Mouse (Mus musculus) MEL (cell line): ENCODE data around the gene A1cf. TPM values are rescaled to one million over a fixed set of nuclear protein-coding genes. Genes with fewer than 3 reads are reported as not detected.

Experiments used
- DNase-seq: peaks from one replicate; pipeline ENCODE4 v3.0.0; 2011; ENCODE audit warnings: low read depth, low spot score
- H3K27ac ChIP-seq: 2 replicates; pipeline ENCODE4 v1.5.1; 2012; ENCODE audit warnings: low read depth, mild to moderate bottlenecking, control low read depth, low read length, moderate library complexity; ENCODE audit not compliant: control insufficient read depth
- H3K27me3 ChIP-seq, 2 experiments: fragments of 150-350 bp in 1 of 2; sonication (generic) in 1 of 2; 2 replicates each; pipeline ENCODE4 v1.6.1; 2012; ENCODE audit warnings: low read length in 2 of 2, mild to moderate bottlenecking in 2 of 2, improper control_type of control experiment in 1 of 2, moderate library complexity in 1 of 2; ENCODE audit not compliant: insufficient read depth in 2 of 2, control insufficient read depth in 1 of 2
- H3K36me3 ChIP-seq, 2 experiments: 2 replicates each; pipeline ENCODE4 v1.6.1; 2012 to 2014; ENCODE audit warnings: low read length in 2 of 2, improper control_type of control experiment in 1 of 2, inconsistent platforms in 1 of 2, mild to moderate bottlenecking in 1 of 2; ENCODE audit not compliant: insufficient read depth in 2 of 2, control insufficient read depth in 1 of 2
- H3K4me1 ChIP-seq, 2 experiments: fragments of 150-350 bp in 1 of 2; sonication (generic) in 1 of 2; 2 replicates each; pipeline ENCODE4 v1.6.1; 2012; ENCODE audit warnings: low read length in 2 of 2, improper control_type of control experiment in 1 of 2, mild to moderate bottlenecking in 1 of 2; ENCODE audit not compliant: insufficient read depth in 2 of 2, control insufficient read depth in 1 of 2
- H3K4me3 ChIP-seq, 2 experiments: fragments of 150-350 bp in 1 of 2; sonication (generic) in 1 of 2; 2 replicates each; pipeline ENCODE4 v1.5.1; 2012; ENCODE audit warnings: low read depth in 2 of 2, low read length in 2 of 2, mild to moderate bottlenecking in 2 of 2, moderate library complexity in 2 of 2, control low read depth in 1 of 2, improper control_type of control experiment in 1 of 2; ENCODE audit not compliant: control insufficient read depth in 1 of 2, insufficient read depth in 1 of 2
- H3K79me2 ChIP-seq: 2 replicates; pipeline ENCODE4 v1.6.1; 2012; ENCODE audit warnings: mild to moderate bottlenecking, low read length, moderate library complexity; ENCODE audit not compliant: control insufficient read depth, poor library complexity, insufficient read depth
- H3K9ac ChIP-seq: 2 replicates; pipeline ENCODE4 v1.6.1; 2012; ENCODE audit warnings: low read depth, mild to moderate bottlenecking, control low read depth, low read length, moderate library complexity; ENCODE audit not compliant: control insufficient read depth, poor library complexity, severe bottlenecking
- H3K9me3 ChIP-seq: fragments of 150-350 bp; sonication (generic); replicated peaks from 2 replicates; pipeline ENCODE4 v1.6.1; 2012; ENCODE audit warnings: mild to moderate bottlenecking, low read length, improper control_type of control experiment, moderate library complexity; ENCODE audit not compliant: insufficient read depth
- BHLHE40 ChIP-seq: IDR thresholded peaks from 2 replicates; pipeline ENCODE4 v1.6.1; 2012; ENCODE audit warnings: low read depth, mild to moderate bottlenecking, inconsistent platforms, low read length, improper control_type of control experiment, borderline replicate concordance
- CHD2 ChIP-seq: IDR thresholded peaks from 2 replicates; pipeline ENCODE4 v1.6.1; 2011; ENCODE audit warnings: low read length, improper control_type of control experiment
- ELF1 ChIP-seq: IDR thresholded peaks from 2 replicates; pipeline ENCODE4 v1.6.1; 2014; ENCODE audit warnings: low read depth, mild to moderate bottlenecking, inconsistent platforms, low read length, improper control_type of control experiment, moderate library complexity
- ETS1 ChIP-seq: IDR thresholded peaks from 2 replicates; pipeline ENCODE4 v1.6.1; 2012; ENCODE audit warnings: low read depth, mild to moderate bottlenecking, inconsistent platforms, low read length, improper control_type of control experiment, moderate library complexity
- KAT2A ChIP-seq: conservative IDR thresholded peaks from 2 replicates; pipeline ENCODE4 v1.6.1; 2012; ENCODE audit warnings: low read depth, low read length, improper control_type of control experiment, inconsistent platforms
- MAFK ChIP-seq: IDR thresholded peaks from 2 replicates; pipeline ENCODE4 v1.6.1; 2011; ENCODE audit warnings: low read depth, mild to moderate bottlenecking, low read length, improper control_type of control experiment, borderline replicate concordance
- MAX ChIP-seq: IDR thresholded peaks from 2 replicates; pipeline ENCODE4 v1.6.1; 2011; ENCODE audit warnings: low read length, improper control_type of control experiment
- MEF2A ChIP-seq: IDR thresholded peaks from 2 replicates; pipeline ENCODE4 v1.6.1; 2014; ENCODE audit warnings: low read depth, mild to moderate bottlenecking, inconsistent platforms, low read length, improper control_type of control experiment; ENCODE audit not compliant: poor library complexity, insufficient replicate concordance, severe bottlenecking; ENCODE audit errors: extremely low read depth
- NELFE ChIP-seq: IDR thresholded peaks from 2 replicates; pipeline ENCODE4 v1.6.1; 2011; ENCODE audit warnings: low read depth, low read length, improper control_type of control experiment
- NRF1 ChIP-seq: IDR thresholded peaks from 2 replicates; pipeline ENCODE4 v1.6.1; 2014; ENCODE audit warnings: low read depth, mild to moderate bottlenecking, inconsistent platforms, low read length, improper control_type of control experiment, moderate library complexity; ENCODE audit not compliant: poor library complexity, insufficient read depth, severe bottlenecking
- POLR2A ChIP-seq, 2 experiments: IDR thresholded peaks; 2 replicates each; pipeline ENCODE4 v1.6.1; 2011 to 2012; ENCODE audit warnings: low read length in 2 of 2, mild to moderate bottlenecking in 2 of 2, control low read depth in 1 of 2, improper control_type of control experiment in 1 of 2, low read depth in 1 of 2, moderate library complexity in 1 of 2; ENCODE audit not compliant: control insufficient read depth in 1 of 2, insufficient read depth in 1 of 2, poor library complexity in 1 of 2
- RAD21 ChIP-seq: IDR thresholded peaks from 2 replicates; pipeline ENCODE4 v1.6.1; 2011; ENCODE audit warnings: mild to moderate bottlenecking, low read depth, low read length, improper control_type of control experiment
- USF1 ChIP-seq: IDR thresholded peaks from 2 replicates; pipeline ENCODE4 v1.6.1; 2014; ENCODE audit warnings: low read depth, mild to moderate bottlenecking, inconsistent platforms, low read length, improper control_type of control experiment, moderate library complexity
- USF2 ChIP-seq, 2 experiments: IDR thresholded peaks; 2 replicates each; pipeline ENCODE4 v1.6.1; 2011 to 2012; ENCODE audit warnings: improper control_type of control experiment in 2 of 2, low read length in 2 of 2, borderline replicate concordance in 1 of 2, inconsistent platforms in 1 of 2, low read depth in 1 of 2, mild to moderate bottlenecking in 1 of 2; ENCODE audit not compliant: insufficient read depth in 1 of 2
- ZNF384 ChIP-seq: IDR thresholded peaks from 2 replicates; pipeline ENCODE4 v1.6.1; 2012; ENCODE audit warnings: low read depth, mild to moderate bottlenecking, inconsistent platforms, low read length, improper control_type of control experiment
- polyA plus RNA-seq, 2 experiments: library from polyadenylated mRNA; stranded (reverse) in 1 of 2; unstranded in 1 of 2; fragments of >175 nt in 1 of 2; fragments of >200 nt in 1 of 2; gene quantifications; 2 replicates each; pipeline versions ENCODE4 v1.2.1 to v1.2.4; 2012; ENCODE audit warnings: low replicate concordance in 2 of 2, low read depth in 1 of 2; ENCODE audit not compliant: insufficient read length in 2 of 2, insufficient read depth in 1 of 2, missing spikeins in 1 of 2
- total RNA-seq: library from RNA; depleted of rRNA; stranded (reverse); fragments of 300-350 nt; gene quantifications from 2 replicates; pipeline ENCODE4 v1.2.3, GENCODE M21; 2012

A1cf gene
- total and polyA plus RNA-seq, 3 experiments, result not detected

DNA sequence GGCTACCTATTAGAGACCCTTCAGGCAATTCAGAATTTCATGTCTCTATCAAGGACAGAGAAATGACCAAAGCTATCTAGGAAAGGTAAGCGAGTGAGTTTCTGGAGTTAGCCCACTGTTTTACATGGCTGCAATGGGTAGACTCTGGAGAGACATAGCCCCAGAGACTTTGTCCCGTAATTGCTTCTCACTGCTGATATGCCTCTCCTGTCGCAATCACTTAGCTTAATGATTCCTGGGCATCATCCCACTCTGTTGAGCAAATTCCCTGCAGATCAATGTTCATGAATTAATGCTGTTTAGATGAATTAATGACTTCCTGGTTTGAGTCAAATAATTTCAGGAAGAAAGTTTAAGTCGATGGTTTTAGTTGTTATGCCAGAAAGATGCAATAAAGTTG lies 86.1 kb downstream of the A1cf start:
- H3K27ac ChIP-seq, result no peak overlapping the region
- H3K4me1 ChIP-seq, result no peaks in the 10 kb centered on the region
- no peaks in the 10 kb centered on the region for H3K79me2 ChIP-seq
- H3K9ac ChIP-seq, result no peak overlapping the region
- no peaks in the 10 kb centered on the region for H3K9me3 ChIP-seq
- no peak for DNase-seq
- TF ChIP-seq BHLHE40 (no peak), MEF2A (no peak), MAX (no peak), ZNF384 (no peak), KAT2A (no peak), USF2 (IDR thresholded peaks at IDR 0.05; ENCODE audit: borderline replicate concordance in 1 of 2, insufficient read depth in 1 of 2, low read depth in 1 of 2, low read length in 2 of 2) (no peak), NRF1 (no peak), RAD21 (no peak), CHD2 (no peak), POLR2A (IDR thresholded peaks at IDR 0.05; ENCODE audit: control insufficient read depth in 1 of 2, insufficient read depth in 1 of 2, low read depth in 1 of 2, low read length in 2 of 2, poor library complexity in 1 of 2) (no peak), MAFK (no peak), NELFE (no peak)
- H3K27me3 ChIP-seq, result peaks cover 3% of the 10 kb centered on the region in 2 experiments; a peak in 2 of 4 replicates
- no peak overlapping the region for H3K4me3 ChIP-seq
- H3K36me3 ChIP-seq, result no peaks in the 10 kb centered on the region

DNA sequence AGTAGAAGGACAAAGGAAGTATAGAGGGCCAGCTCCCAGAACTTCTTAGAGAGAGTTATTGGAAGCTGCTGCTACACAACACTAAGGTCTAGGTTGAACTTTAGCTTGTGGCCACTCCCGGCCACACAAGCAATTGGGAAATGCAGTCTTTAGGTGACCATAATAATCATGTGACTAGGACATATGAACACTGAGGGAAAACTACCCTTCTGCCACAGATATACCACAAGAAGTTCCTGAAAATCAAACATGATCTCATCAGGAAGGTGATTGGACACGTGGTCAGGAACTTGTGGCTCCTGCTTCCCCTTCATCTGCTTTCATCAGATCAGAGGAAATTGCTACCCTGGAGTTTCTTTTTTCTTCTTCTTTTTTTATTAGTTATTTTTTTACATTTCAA lies 87.8 kb downstream of the A1cf start:
- no peaks in the 10 kb centered on the region for H3K9me3 ChIP-seq
- no peak overlapping the region for H3K4me3 ChIP-seq
- H3K79me2 ChIP-seq, result no peaks in the 10 kb centered on the region
- no peaks in the 10 kb centered on the region for H3K36me3 ChIP-seq
- TF ChIP-seq USF1 (peak; percentile 76), ETS1 (no peak)
- no peaks in the 10 kb centered on the region for H3K4me1 ChIP-seq
- DNase-seq, result no peak
- H3K27ac ChIP-seq, result no peak overlapping the region
- no peak overlapping the region for H3K9ac ChIP-seq
- H3K27me3 ChIP-seq, result peaks cover under 1 to 3% of the 10 kb centered on the region in 2 experiments; a peak in 2 of 4 replicates

DNA sequence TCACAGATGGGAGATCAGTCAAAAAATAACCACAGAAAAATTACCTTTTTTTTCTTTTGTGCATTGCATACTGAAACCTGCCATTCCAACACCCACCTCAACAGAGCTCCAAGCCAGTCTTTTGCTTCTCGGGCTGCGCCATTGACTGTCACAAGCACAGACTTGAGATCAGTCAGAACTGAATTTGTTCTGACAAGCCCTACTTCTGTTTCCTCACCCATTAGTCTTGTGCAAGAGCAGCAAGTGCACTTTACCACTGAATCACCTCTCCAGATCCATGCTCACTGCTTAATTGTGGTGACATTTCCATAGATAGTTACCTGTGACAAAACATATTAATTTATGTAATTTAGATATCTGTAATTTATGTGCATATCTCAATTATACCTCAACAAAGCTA lies 91.9 kb downstream of the A1cf start:
- H3K36me3 ChIP-seq, result no peaks in the 10 kb centered on the region; a peak in 2 of 4 replicates
- no peak overlapping the region for H3K27ac ChIP-seq
- H3K27me3 ChIP-seq, result peaks cover 0 to 2% of the 10 kb centered on the region in 2 experiments; a peak in 1 of 4 replicates
- H3K9me3 ChIP-seq, result no peaks in the 10 kb centered on the region
- H3K4me3 ChIP-seq, result no peak overlapping the region
- H3K9ac ChIP-seq, result no peak overlapping the region
- DNase-seq, result no peak
- no peaks in the 10 kb centered on the region for H3K79me2 ChIP-seq
- TF ChIP-seq BHLHE40 (no peak), ELF1 (no peak)
- peaks cover 0 to 4% of the 10 kb centered on the region in 2 experiments; a peak in 2 of 4 replicates for H3K4me1 ChIP-seq
